ENCODE assay signal across 8 mouse cellular contexts in the genomic region with DNA sequence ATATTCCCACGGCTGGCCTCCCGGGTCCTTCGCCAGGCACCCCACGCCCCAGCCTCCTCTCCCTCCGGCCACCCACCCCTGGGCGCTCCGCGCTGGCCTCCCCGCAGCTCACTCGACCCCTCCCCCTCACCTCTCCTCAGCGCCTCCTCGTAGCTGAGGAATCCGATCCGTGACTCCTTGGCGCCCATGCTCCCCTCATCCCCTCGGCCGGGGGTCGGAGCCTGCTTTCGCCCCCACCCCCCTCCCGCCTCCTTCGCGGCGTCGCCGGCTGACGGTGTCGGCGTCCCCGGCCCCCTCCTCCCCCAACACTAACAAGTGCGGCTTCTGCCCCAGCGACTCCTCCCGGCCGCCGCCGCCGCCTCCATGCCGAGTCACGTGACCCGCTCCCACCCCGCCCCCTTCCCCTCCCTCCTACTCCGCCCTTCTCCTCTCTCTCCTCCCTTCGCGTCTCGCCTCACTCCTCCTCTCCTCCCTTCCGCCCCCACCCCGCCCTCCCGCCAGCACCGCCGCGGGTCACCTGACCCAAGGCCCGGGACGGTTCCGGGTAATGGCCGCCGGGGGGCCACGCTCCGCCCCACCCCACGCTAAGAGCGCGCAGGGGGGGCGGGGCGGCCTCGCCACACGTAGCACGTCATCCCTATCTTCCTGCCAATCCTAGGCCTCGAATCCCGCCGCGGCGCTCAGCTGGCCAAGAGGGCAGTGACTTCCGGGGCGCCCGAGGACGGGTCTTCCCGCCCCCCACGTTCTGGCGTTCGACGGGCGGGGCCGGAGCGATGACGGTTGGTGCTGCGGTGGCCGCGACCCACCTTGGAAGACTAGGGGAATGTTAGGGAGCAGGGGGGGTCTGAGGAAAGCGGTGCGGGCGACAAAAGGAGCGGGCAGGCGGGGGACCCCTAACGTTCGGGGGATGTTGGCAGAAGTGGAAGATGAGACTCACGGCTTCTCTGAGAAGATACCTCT. TPM values are rescaled to one million over a fixed set of nuclear protein-coding genes. Genes with fewer than 3 reads are reported as not detected.
DNase-seq lines count a peak whose midpoint lies in the region; ATAC-seq and TF ChIP-seq lines count a peak whose summit lies in the region.

A gene (minus strand): TSS at position 581 of the 960 bp plus-strand sequence.

- ATAC-seq in CD4-positive, CD25-positive, alpha-beta regulatory T cell, adult 4 months = peak; percentile 97
- ATAC-seq in heart, embryonic 14.5 days (ENCODE audit: insufficient number of reproducible peaks, insufficient read depth, low FRiP score, low read depth) = peak; percentile 98
- ATAC-seq in liver, embryonic 14.5 days (ENCODE audit: insufficient read depth) = peak; percentile 95
- peak; percentile 96 for ATAC-seq in neural tube, embryonic 11.5 days (ENCODE audit: insufficient read depth, low FRiP score, low TSS enrichment)
- ATAC-seq in stomach, postnatal 0 days (ENCODE audit: low FRiP score, low TSS enrichment) = peak; percentile 99

- TF ChIP-seq EP300 in liver, embryonic 14.5 days (IDR thresholded peaks at IDR 0.05; ENCODE audit: low read depth) = peak; percentile 45; the same call in 1 of the 2 replicates
- TF ChIP-seq EP300 in stomach, postnatal 0 days (optimal IDR thresholded peaks at IDR 0.05) = no peak

- peak within 1 kb of the TSS; percentile 89 for H3K9ac ChIP-seq in heart, embryonic 14.5 days (ENCODE audit: low read length)
- H3K9ac ChIP-seq in liver, embryonic 14.5 days (replicated peaks) = peak within 1 kb of the TSS; percentile 86
- H3K9ac ChIP-seq in neural tube, embryonic 11.5 days (ENCODE audit: low read length) = peak within 1 kb of the TSS; percentile 79
- H3K9ac ChIP-seq in stomach, postnatal 0 days (ENCODE audit: low read length) = peak within 1 kb of the TSS; percentile 88

- H3K4me1 ChIP-seq in heart, embryonic 14.5 days (ENCODE audit: control insufficient read depth in 2 of 2, insufficient read depth in 2 of 2, low read length in 2 of 2) = peaks cover 2 to 12% of the 10 kb centered on the region in 2 experiments; a peak in 3 of 4 replicates
- H3K4me1 ChIP-seq in liver, embryonic 14.5 days (replicated peaks; ENCODE audit: control insufficient read depth in 2 of 2, insufficient read depth in 2 of 2, low read length in 1 of 2) = peaks cover 13 to 18% of the 10 kb centered on the region in 2 experiments
- H3K4me1 ChIP-seq in neural tube, embryonic 11.5 days (ENCODE audit: control insufficient read depth, insufficient read depth, low read length) = no peaks in the 10 kb centered on the region
- H3K4me1 ChIP-seq in stomach, postnatal 0 days (replicated peaks; ENCODE audit: control insufficient read depth, insufficient read depth) = no peaks in the 10 kb centered on the region

- peak within 1 kb of the TSS; percentile 68 to 71 for H3K4me3 ChIP-seq in heart, embryonic 14.5 days (ENCODE audit: control insufficient read depth in 1 of 2, insufficient read depth in 1 of 2, low read depth in 1 of 2, low read length in 2 of 2)
- H3K4me3 ChIP-seq in liver, embryonic 14.5 days (ENCODE audit: insufficient read depth in 1 of 2, low read depth in 2 of 2, low read length in 2 of 2) = peak within 1 kb of the TSS; percentile 78 to 100
- peak within 1 kb of the TSS; percentile 91 for H3K4me3 ChIP-seq in neural tube, embryonic 11.5 days (ENCODE audit: low read depth, low read length)
- H3K4me3 ChIP-seq in stomach, postnatal 0 days (ENCODE audit: low read depth, low read length) = peak within 1 kb of the TSS; percentile 87

- peak; percentile 98 for DNase-seq in c-Kit-negative CD71-positive TER-119-positive erythroid progenitor cells, embryonic 14.5 days (ENCODE audit: low read depth, low spot score)
- peak; percentile 91 for DNase-seq in fibroblast of lung, adult 2 months (ENCODE audit: low read depth)
- DNase-seq in kidney, postnatal 25 days = peak; percentile 97 to 99
- DNase-seq in liver, embryonic 14.5 days (ENCODE audit: low read depth in 3 of 3, low spot score in 3 of 3) = peak; percentile 97 to 98 (median 97)
- DNase-seq in neural tube, embryonic 11.5 days (ENCODE audit: low spot score) = peak; percentile 99
- DNase-seq in stomach, postnatal 0 days (ENCODE audit: low spot score) = peak; percentile 99

- peak; percentile 46 for TF ChIP-seq CTCF in liver, embryonic 14.5 days (IDR thresholded peaks at IDR 0.05; ENCODE audit: low read depth)
- TF ChIP-seq CTCF in stomach, postnatal 0 days (IDR thresholded peaks at IDR 0.05; ENCODE audit: low read depth) = peak; percentile 29; the same call in 1 of the 2 replicates

- WGBS in heart, embryonic 14.5 days = under 1% methylated on average over 89 of the region's 94 CpGs
- WGBS in liver, embryonic 14.5 days (ENCODE audit: insufficient replicate concordance) = under 1% methylated on average over 90 of the region's 94 CpGs
- under 1% methylated on average over 74 of the region's 94 CpGs for whole genome bisulfite sequencing in neural tube, embryonic 11.5 days
- WGBS in stomach, postnatal 0 days = under 1% methylated on average over 71 of the region's 94 CpGs

- peak within 1 kb of the TSS; percentile 73 to 85 for H3K27ac ChIP-seq in heart, embryonic 14.5 days (replicated peaks in 1 of 2; ENCODE audit: control insufficient read depth in 1 of 2, insufficient read depth in 1 of 2, low read depth in 2 of 2, low read length in 2 of 2)
- peak within 1 kb of the TSS; percentile 93 for H3K27ac ChIP-seq in liver, embryonic 14.5 days
- peak within 1 kb of the TSS; percentile 77 for H3K27ac ChIP-seq in neural tube, embryonic 11.5 days (ENCODE audit: low read depth, low read length)
- H3K27ac ChIP-seq in stomach, postnatal 0 days (replicated peaks) = peak within 1 kb of the TSS; percentile 89

- H3K9me3 ChIP-seq in heart, embryonic 14.5 days (ENCODE audit: control insufficient read depth, low read length) = no peaks in the 10 kb centered on the region
- no peaks in the 10 kb centered on the region for H3K9me3 ChIP-seq in liver, embryonic 14.5 days (ENCODE audit: control insufficient read depth, low read length)
- no peaks in the 10 kb centered on the region for H3K9me3 ChIP-seq in neural tube, embryonic 11.5 days (ENCODE audit: control insufficient read depth, low read length)
- no peaks in the 10 kb centered on the region for H3K9me3 ChIP-seq in stomach, postnatal 0 days (ENCODE audit: control insufficient read depth, low read length)

- H3K27me3 ChIP-seq in heart, embryonic 14.5 days (ENCODE audit: control insufficient read depth, insufficient read depth, low read length) = no peaks in the 10 kb centered on the region
- H3K27me3 ChIP-seq in liver, embryonic 14.5 days (ENCODE audit: control insufficient read depth, insufficient read depth, low read length) = no peaks in the 10 kb centered on the region
- no peaks in the 10 kb centered on the region for H3K27me3 ChIP-seq in neural tube, embryonic 11.5 days (ENCODE audit: control insufficient read depth, insufficient read depth, low read length)
- H3K27me3 ChIP-seq in stomach, postnatal 0 days (ENCODE audit: control insufficient read depth, insufficient read depth, low read length) = no peaks in the 10 kb centered on the region

- 0 out of 2 replicates have a peak, but pooled peaks cover 3% of the 10 kb centered on the region for H3K36me3 ChIP-seq in heart, embryonic 14.5 days (ENCODE audit: control insufficient read depth, insufficient read depth, low read length)
- H3K36me3 ChIP-seq in liver, embryonic 14.5 days (replicated peaks; ENCODE audit: control insufficient read depth, insufficient read depth, low read depth) = peaks cover 13% of the 10 kb centered on the region
- no peaks in the 10 kb centered on the region for H3K36me3 ChIP-seq in neural tube, embryonic 11.5 days (ENCODE audit: control insufficient read depth, insufficient read depth, low read length)
- no peaks in the 10 kb centered on the region for H3K36me3 ChIP-seq in stomach, postnatal 0 days (ENCODE audit: control insufficient read depth, insufficient read depth, low read length)

- peak within 1 kb of the TSS; percentile 90 for H3K4me2 ChIP-seq in heart, embryonic 14.5 days (ENCODE audit: low read length)
- peak within 1 kb of the TSS; percentile 89 for H3K4me2 ChIP-seq in liver, embryonic 14.5 days (ENCODE audit: low read depth)
- H3K4me2 ChIP-seq in neural tube, embryonic 11.5 days (ENCODE audit: low read depth) = peak within 1 kb of the TSS; percentile 64
- peak within 1 kb of the TSS; percentile 76 for H3K4me2 ChIP-seq in stomach, postnatal 0 days (replicated peaks; ENCODE audit: low read depth)

RNA-seq across cellular contexts. Expression of the gene that starts here (rescaled TPM):
- 10 to 100 TPM; 10.9 to 15.6 TPM for polyA plus RNA-seq in CD4-positive, CD25-positive, alpha-beta regulatory T cell, adult 4 months (2017; shearing (Covaris generic))
- polyA plus RNA-seq in heart, embryonic 14.5 days (2014; fragmentation: Nextera tagmentation; extraction: Ambion mirVana) = 6.2 and 7.3 TPM in 2 replicates
- polyA plus RNA-seq in liver, embryonic 14.5 days (2012; rRNA removed) = 15.0 and 25.6 TPM in 2 replicates
- 14.4 and 17.7 TPM in 2 replicates for polyA plus RNA-seq in liver, embryonic 14.5 days (2014; fragmentation: Nextera tagmentation; extraction: Ambion mirVana)
- 7.9 and 8.6 TPM in 2 replicates for polyA plus RNA-seq in neural tube, embryonic 11.5 days (2014; fragmentation: Nextera tagmentation; extraction: Ambion mirVana)
- 3.0 and 3.4 TPM in 2 replicates for polyA plus RNA-seq in stomach, postnatal 0 days (2015; fragmentation: Nextera tagmentation; extraction: Ambion mirVana)

Comparison
In these comparisons a context has a peak if more than half of its experiments do, and no peak if none do; other contexts are left out.
1. Peak in every context shown above with its lines: DNase-seq, ATAC-seq, H3K4me3 ChIP-seq and H3K27ac ChIP-seq.